Mouse (Mus musculus) cerebellum, postnatal 4 days (tissue): ENCODE measurements around the gene Fkbp15.
A peak's percentile ranks its signal among the peaks of the same experiment; 100 is the strongest.
"Not testable (repeated sequence)": the region's sequence is repeated elsewhere in the genome, so short reads cannot be mapped to it uniquely, and the experiment has no call there.

Experiments used
- DNase-seq, 2 experiments: peaks; one replicate each; pipeline ENCODE4 v3.0.0; 2022; ENCODE audit warnings: low spot score in 2 of 2, mixed read lengths in 1 of 2

Fkbp15 gene

DNA sequence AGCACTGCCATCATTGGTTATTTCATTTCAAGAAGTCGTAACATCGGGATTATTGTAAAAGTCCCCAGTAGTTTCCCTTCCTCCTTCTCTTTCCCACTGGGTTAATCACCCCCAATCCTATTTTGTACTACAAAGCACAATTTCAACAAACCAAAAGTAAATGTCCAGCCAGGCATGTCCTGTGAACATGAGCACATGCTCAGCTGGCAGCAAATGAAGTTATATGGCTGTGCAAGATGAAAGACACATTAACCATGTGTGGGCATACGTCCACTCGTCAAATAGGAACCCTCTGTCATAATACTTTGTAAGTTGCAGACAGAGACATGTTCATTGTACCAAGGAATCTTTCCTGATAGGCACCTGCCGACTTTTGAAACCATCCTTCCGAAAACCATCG, 77.4 kb downstream of the Fkbp15 start:
- DNase-seq: no peak

- DNase-seq: no peak
Measured at GRCm38 (mm10) chr4:62281319-62281718, 79.0 kb downstream of the Fkbp15 start.

- DNase-seq: no peak
Measured at GRCm38 (mm10) chr4:62278081-62278480, 82.3 kb downstream of the Fkbp15 start.

DNA sequence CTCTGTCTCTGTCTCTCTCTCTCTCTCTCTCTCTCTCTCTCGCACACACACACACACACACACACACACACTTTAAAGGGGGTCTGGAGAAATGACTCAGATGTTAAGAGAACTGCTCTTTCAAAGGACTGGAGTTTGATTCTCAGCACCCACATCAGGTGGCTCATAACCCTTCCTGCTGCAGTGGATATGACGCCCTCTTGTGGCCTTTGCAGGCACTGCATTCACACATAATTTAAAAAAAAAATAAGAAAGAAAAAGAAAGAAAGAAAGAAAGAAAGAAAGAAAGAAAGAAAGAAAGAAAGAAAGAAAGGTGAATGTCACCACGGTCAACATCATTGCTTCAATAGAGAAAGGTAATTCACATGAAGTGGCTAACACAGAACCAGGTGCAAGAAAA, 83.1 kb downstream of the Fkbp15 start:
- DNase-seq: no peak

DNA sequence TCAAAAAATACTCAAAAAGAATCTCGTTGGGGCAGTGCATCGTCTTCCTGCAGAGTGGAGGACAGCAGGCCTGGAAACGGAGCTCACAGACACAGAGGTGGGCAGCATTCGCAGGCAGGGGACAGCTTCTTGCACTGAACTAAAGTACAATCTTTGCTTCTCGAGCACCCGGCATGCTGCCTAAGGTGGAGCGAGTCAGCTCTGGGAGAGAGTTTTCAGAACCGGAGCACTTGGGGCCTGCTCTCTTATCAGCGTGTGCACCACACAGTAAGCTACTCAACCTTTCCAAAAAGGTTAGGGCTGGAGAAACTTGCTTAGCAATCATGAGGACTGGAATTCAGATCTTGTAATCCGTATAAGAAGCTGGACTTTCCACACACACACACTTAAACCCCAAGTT, 83.7 kb downstream of the Fkbp15 start:
- no peak for DNase-seq

DNA sequence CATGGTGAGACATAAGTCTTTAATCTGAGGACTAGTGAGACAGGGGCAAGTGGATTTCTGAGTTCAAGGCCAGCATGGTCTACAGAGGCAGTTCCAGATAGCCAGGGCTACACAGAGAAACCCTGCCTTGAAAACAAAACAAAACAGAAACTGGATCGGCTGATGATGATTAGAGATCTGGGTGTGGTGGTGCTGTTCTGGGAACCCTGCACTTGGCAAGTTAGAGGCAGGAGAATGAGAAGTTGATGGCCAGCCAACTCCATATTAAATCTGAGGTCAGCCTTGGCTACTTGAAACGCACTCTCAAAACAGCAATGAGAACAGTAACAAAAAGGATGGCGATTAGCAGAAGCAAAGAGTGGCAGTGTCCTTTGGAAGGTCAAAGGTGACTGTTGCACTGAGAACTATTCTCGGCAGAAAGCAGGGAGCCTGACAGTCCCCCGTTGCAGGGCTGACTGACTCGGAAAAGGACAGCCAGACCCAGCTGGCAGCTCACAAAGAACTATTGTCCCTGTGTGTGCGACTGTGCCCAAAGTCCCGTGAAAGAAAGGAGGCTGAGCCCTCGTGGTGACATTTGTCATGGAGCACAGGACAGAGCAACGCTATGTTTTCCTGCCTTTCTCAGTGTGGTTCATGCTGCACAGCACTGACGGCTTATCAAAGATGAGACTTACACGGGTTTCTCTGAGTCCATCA, 85.4 kb downstream of the Fkbp15 start:
- DNase-seq: peak in 1 of 2 experiments; percentile 28

- no peak for DNase-seq
Measured at GRCm38 (mm10) chr4:62273916-62274315, 86.4 kb downstream of the Fkbp15 start.

DNA sequence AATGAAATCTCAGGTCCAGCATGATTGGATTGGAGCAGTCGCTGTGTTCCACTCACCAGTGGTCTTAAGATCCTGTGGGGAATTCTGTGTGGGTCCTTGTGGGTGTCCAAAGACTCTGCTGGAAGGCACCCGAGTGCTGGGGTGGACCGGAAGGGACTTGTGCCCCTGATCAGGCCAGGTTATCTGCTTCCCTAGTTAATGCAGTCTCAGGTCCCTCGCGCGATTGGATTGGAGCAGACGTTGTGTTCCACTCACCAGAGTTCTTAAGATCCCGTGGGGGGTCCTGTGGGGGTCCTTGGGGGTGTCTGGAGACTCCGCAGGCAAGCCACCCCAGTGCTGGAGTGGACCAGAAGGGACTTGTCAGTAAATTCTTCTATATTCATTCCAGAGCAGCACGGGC, 87.7 kb downstream of the Fkbp15 start:
- no peak for DNase-seq

DNA sequence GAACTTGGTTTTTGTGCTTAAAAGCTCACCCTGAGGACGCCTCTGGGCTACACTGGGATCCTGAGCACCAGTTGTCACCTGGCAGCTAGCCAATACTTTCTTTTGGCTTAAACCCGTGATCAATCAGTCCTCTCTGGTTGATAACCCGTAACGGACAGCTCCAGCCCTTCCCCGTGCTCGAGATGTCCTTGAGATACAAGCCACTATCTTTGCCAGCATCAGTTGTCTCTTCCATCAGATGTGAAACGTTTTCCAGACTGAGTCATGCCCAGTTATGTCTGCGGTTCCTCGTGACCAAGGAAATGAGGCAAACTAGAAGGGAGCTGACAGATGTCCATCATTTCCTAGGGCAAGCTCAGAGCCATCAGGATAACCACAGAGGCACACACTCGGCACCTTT, 93.2 kb downstream of the Fkbp15 start:
- DNase-seq: no peak

GRCm38 (mm10) chr4:62266016-62266415, 94.3 kb downstream of the Fkbp15 start:
- not testable (repeated sequence) for DNase-seq

- no peak for DNase-seq
Measured at GRCm38 (mm10) chr4:62265154-62265836, 95.1 kb downstream of the Fkbp15 start.

- DNase-seq: peak in 1 of 2 experiments; percentile 45
Measured at GRCm38 (mm10) chr4:62263133-62263844, 97.1 kb downstream of the Fkbp15 start.

DNA sequence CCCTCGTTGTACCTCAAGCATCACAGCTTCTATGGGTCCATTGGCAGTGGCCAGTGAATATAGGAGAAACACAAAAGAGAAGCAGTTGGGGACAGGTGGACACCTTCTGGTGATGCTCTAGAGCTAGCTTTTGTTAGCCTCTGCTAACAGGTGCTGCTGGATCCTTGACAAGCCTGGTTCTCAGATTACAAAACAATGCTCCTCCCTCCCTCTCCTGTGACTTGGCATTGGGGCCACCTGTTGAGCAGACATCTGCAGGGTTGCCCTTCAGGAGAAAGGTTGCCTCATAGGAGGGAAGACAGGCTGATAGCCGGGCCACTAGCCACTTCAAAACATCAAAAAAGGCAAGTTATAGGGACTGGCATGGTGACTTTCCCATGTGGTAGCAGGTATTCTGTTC, 98.1 kb downstream of the Fkbp15 start, which contains the start of gene Slc31a2:
Slc31a2 (plus strand) TSS at position 287 of the 400 bp plus-strand sequence.
- no peak for DNase-seq

DNA sequence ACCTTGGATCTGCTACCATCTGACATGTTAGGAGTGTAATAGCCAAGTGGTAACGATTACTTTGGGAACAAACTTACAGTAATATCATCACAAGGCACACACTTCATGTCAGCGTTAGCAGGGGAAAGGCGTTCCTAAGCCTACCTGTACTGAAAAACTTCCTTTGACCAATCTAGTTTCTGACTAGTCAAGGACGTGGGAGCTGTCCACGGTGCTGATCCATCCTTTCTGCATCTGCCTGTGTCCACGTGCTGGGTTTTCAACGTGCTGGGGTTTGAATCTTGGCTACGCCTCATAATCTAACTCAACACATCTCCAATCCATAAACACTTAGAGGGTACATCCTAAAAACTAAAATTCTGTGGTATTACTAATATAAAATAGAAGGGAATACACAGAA, 103.4 kb downstream of the Fkbp15 start:
- no peak for DNase-seq

DNA sequence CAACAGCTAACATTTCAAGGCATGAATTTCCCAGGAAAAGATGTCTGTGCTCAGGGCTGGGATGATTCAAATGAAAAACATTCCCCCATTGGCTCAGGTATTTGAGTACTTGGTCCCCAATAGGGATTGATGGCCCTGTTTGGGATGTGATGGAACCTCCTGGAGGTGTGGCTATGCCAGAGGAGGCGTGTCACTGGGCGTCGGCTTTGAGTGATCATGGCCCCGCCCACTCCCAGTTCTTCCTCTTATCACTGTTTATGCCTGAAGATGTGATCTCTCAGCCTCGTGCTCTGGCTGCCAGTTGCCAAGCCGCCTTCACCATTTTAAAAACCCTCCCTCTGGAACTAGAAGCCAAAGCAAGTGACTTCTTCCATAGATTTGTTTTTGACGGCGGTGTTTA, 105.8 kb downstream of the Fkbp15 start:
- no peak for DNase-seq

DNA sequence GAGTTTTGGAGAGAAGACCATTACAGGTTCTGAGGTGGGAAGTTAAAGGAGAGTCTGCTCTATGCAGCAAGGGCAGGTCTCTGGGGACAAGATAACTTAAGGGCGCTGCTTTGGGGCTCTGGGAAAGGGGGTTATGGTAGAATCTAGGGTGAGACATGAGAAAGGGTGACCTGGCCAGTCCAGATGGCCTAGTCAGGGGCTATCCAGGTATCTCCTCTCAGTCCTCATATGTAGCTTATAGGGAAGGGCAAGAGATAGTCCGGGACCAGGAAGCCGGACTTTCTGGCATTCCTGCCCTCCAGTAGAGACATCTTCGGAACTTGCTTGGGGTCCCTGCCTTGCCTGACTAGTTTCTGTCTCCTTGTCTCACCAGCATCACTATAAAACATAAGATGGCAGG, 108.6 kb downstream of the Fkbp15 start:
- DNase-seq: no peak

DNA sequence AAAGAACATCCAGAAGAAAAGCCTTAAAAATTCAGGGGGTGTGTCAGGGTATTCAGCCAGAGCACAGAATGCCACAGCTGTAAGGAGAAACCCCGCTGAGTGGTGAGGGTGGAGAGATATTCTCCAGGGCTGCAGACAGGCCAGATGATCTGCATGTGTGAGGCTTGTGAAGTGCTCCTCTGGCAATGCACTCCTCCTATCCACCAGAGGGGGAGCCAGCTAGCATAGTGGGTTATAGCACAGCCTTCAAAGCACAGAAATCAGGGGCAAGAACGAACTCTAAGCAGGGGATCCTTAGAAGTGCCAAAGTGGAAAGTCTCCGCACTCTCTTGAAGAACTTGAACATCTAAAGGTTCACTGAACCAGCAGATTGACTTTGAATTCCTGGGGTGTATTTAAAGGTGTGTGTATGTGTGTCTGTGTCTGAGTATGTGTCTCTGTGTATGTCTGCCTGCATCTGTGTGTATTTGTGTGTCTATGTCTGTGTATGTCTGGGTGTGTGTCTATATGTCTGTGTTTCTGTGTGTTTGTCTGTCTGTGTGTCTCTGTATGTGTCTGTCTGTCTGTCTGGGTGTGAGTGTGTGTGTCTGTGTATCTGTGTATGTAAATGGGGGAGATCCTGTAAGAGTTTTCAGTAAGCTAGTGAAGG, 109.3 kb downstream of the Fkbp15 start:
- DNase-seq: no peak
